Mouse (Mus musculus) left cerebral cortex, postnatal 4 days (tissue): ENCODE data around the gene Rhbdd3. TPM values are rescaled to one million over a fixed set of nuclear protein-coding genes. Genes with fewer than 3 reads are reported as not detected.

Experiments used
- DNase-seq: peaks from one replicate; pipeline ENCODE4 v3.0.0-alpha.2; 2022
- intact Hi-C: fragments of 180-260 bp; cut with DNase I; formaldehyde crosslinking; loops from one replicate; pipeline ENCODE4 v1.15.1; 2025
- total RNA-seq, 2 experiments: library from RNA; stranded (reverse); gene quantifications; 2 replicates each; pipeline ENCODE4 v1.2.3; 2021

Gene Rhbdd3
- total RNA-seq, 2 experiments from 2014 or later: 26.1 to 28.1 TPM

GRCm38 (mm10) chr11:5113645-5114044 is 14.9 kb downstream of the Rhbdd3 start:
- intact Hi-C loops: loop anchor here (10.0 kb wide), 1 partner anchor 361 kb away; no protein-coding TSS in a partner anchor
- no peak for DNase-seq

GRCm38 (mm10) chr11:5114931-5115581 is 16.3 kb downstream of the Rhbdd3 start:
- intact Hi-C loops: loop anchor here (10.0 kb wide), 1 partner anchor 360 kb away; no protein-coding TSS in a partner anchor
- peak; percentile 81 for DNase-seq

GRCm38 (mm10) chr11:5125713-5126112 is 27.0 kb downstream of the Rhbdd3 start:
- DNase-seq: no peak
- intact Hi-C loops: no loop called here

- intact Hi-C loops: no loop called here
- no peak for DNase-seq
Observed at GRCm38 (mm10) chr11:5129035-5129480, 30.3 kb downstream of the Rhbdd3 start.

GRCm38 (mm10) chr11:5130111-5130665 is 31.5 kb downstream of the Rhbdd3 start:
- no peak for DNase-seq
- intact Hi-C loops: no loop called here

GRCm38 (mm10) chr11:5132751-5133150 is 34.0 kb downstream of the Rhbdd3 start:
- intact Hi-C loops: no loop called here
- DNase-seq: no peak

- intact Hi-C loops: no loop called here
- no peak for DNase-seq
Observed at GRCm38 (mm10) chr11:5135914-5136313, 37.2 kb downstream of the Rhbdd3 start.

GRCm38 (mm10) chr11:5138642-5139041 is 39.9 kb downstream of the Rhbdd3 start:
- intact Hi-C loops: no loop called here
- DNase-seq: no peak

- no peak for DNase-seq
- intact Hi-C loops: no loop called here
Observed at GRCm38 (mm10) chr11:5139372-5139771, 40.6 kb downstream of the Rhbdd3 start.

GRCm38 (mm10) chr11:5140619-5141018 is 41.9 kb downstream of the Rhbdd3 start:
- peak; percentile 81 for DNase-seq
- intact Hi-C loops: no loop called here

- intact Hi-C loops: no loop called here
Observed at GRCm38 (mm10) chr11:5141252-5141651, 42.5 kb downstream of the Rhbdd3 start.

GRCm38 (mm10) chr11:5141965-5142364 is 43.2 kb downstream of the Rhbdd3 start:
- intact Hi-C loops: no loop called here
- no peak for DNase-seq

More at GRCm38 (mm10) chr11:5141252-5141651, 42.5 kb downstream of the Rhbdd3 start:
- DNase-seq: no peak

- intact Hi-C loops: no loop called here
- DNase-seq: no peak
Observed at GRCm38 (mm10) chr11:5145600-5145999, 46.9 kb downstream of the Rhbdd3 start.

- peak; percentile 38 for DNase-seq
- intact Hi-C loops: no loop called here
Observed at GRCm38 (mm10) chr11:5149249-5149648, 50.5 kb downstream of the Rhbdd3 start.

GRCm38 (mm10) chr11:5149955-5150354 is 51.2 kb downstream of the Rhbdd3 start:
- peak; percentile 48 for DNase-seq
- intact Hi-C loops: no loop called here

- intact Hi-C loops: no loop called here
- no peak for DNase-seq
Observed at GRCm38 (mm10) chr11:5150416-5151246, 51.9 kb downstream of the Rhbdd3 start.

GRCm38 (mm10) chr11:5151247-5151630 is 52.5 kb downstream of the Rhbdd3 start:
- intact Hi-C loops: no loop called here
- DNase-seq: no peak

GRCm38 (mm10) chr11:5151680-5152337 is 53.1 kb downstream of the Rhbdd3 start, which contains the start of gene Emid1:
Emid1 (minus strand) TSS chr11:5152257.
- DNase-seq: no peak
- intact Hi-C loops: no loop called here

GRCm38 (mm10) chr11:5154961-5155805 is 56.5 kb downstream of the Rhbdd3 start:
- intact Hi-C loops: no loop called here
- peak; percentile 77 for DNase-seq
